In the genomic region with DNA sequence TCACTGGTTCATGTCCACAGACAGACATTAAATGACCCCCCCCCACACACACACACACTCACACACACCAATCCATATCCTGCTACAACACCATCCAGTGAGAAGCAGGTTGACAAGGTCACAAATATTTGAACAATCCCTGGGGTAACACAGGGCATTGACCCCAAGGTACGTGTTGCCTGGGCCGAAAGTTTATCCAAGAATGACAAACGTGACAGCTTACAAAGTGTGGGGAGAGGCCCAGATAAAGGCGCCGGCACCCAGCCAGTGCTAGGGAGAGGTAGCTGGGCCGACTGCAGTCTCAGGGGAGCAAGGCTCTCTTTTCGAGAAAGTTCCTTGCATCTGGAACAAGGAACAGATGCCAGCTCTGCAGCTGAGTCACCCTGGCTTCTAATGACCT, we compare ENCODE assay signal across 14 mouse cellular contexts.
DNase-seq lines count a peak whose midpoint lies in the region; ATAC-seq and TF ChIP-seq lines count a peak whose summit lies in the region.
"Had no signal": no experiment of that assay in that cellular context is flagged by ENCODE, and none has a peak within 500 bp of the region (broad histone marks: within the 10 kb centered on the region; RNA-seq: fewer than 3 reads in every experiment).

No protein-coding gene starts in this region.

- TF ChIP-seq CTCF in intestine, postnatal 0 days (IDR thresholded peaks at IDR 0.05; ENCODE audit: low read depth) = no peak
- TF ChIP-seq CTCF in liver, adult 2 months (IDR thresholded peaks at IDR 0.05; ENCODE audit: low read depth, low read length) = no peak
- no peak for TF ChIP-seq CTCF in stomach, postnatal 0 days (IDR thresholded peaks at IDR 0.05; ENCODE audit: low read depth)

- no peak for TF ChIP-seq POLR2A in liver, adult 2 months (IDR thresholded peaks at IDR 0.05; ENCODE audit: extremely low read depth, insufficient read depth, low read length)

- H3K9ac ChIP-seq in intestine, embryonic 15.5 days = no peak overlapping the region
- H3K9ac ChIP-seq in intestine, postnatal 0 days (ENCODE audit: low read depth, low read length) = no peak overlapping the region
- H3K9ac ChIP-seq in heart, embryonic 13.5 days = no peak overlapping the region
- H3K9ac ChIP-seq in liver, adult 2 months (ENCODE audit: low read depth, low read length) = no peak overlapping the region
- no peak overlapping the region for H3K9ac ChIP-seq in stomach, postnatal 0 days (ENCODE audit: low read length)
- H3K9ac ChIP-seq: midbrain, embryonic 12.5 days; neural tube, embryonic 13.5 days had no signal

- TF ChIP-seq EP300 in stomach, postnatal 0 days (optimal IDR thresholded peaks at IDR 0.05) = no peak

- peak; percentile 69 for ATAC-seq in intestine, embryonic 15.5 days
- no peak for ATAC-seq in intestine, postnatal 0 days
- ATAC-seq in heart, embryonic 13.5 days (ENCODE audit: extremely low read depth, insufficient number of reproducible peaks, low FRiP score, low TSS enrichment) = peak; percentile 19; the same call in 1 of the 2 replicates
- peak; percentile 60; the same call in 1 of the 2 replicates for ATAC-seq in stomach, postnatal 0 days (ENCODE audit: low FRiP score, low TSS enrichment)
- ATAC-seq: hindbrain, embryonic 16.5 days; lung, postnatal 0 days had no signal

- peak; percentile 97 for DNase-seq in liver, adult 2 months (ENCODE audit: extremely low read depth, low read depth, low spot score)
- DNase-seq in stomach, postnatal 0 days (ENCODE audit: low spot score) = peak; percentile 41
- no peak for DNase-seq in T-cell, adult 2 months (ENCODE audit: low spot score)
- DNase-seq in lung, postnatal 36 days = no peak
- DNase-seq in cerebellum, adult 11 months = no peak
- DNase-seq: embryo, embryonic 11 days; thymus, postnatal 25 days had no signal

- H3K27me3 ChIP-seq in intestine, embryonic 15.5 days (replicated peaks) = no peaks in the 10 kb centered on the region
- H3K27me3 ChIP-seq in intestine, postnatal 0 days (replicated peaks; ENCODE audit: control insufficient read depth, insufficient read depth, low read length) = no peaks in the 10 kb centered on the region
- H3K27me3 ChIP-seq in heart, embryonic 13.5 days (replicated peaks) = peaks cover 20% of the 10 kb centered on the region
- no peaks in the 10 kb centered on the region for H3K27me3 ChIP-seq in liver, adult 2 months (ENCODE audit: control insufficient read depth, insufficient read depth, low read length)
- no peaks in the 10 kb centered on the region for H3K27me3 ChIP-seq in stomach, postnatal 0 days (ENCODE audit: control insufficient read depth, insufficient read depth, low read length)
- H3K27me3 ChIP-seq: midbrain, embryonic 12.5 days; neural tube, embryonic 13.5 days had no signal

- H3K9me3 ChIP-seq in intestine, embryonic 15.5 days = no peaks in the 10 kb centered on the region
- H3K9me3 ChIP-seq in intestine, postnatal 0 days (ENCODE audit: control insufficient read depth) = no peaks in the 10 kb centered on the region
- H3K9me3 ChIP-seq in heart, embryonic 13.5 days = no peaks in the 10 kb centered on the region
- H3K9me3 ChIP-seq in stomach, postnatal 0 days (ENCODE audit: control insufficient read depth, low read length) = no peaks in the 10 kb centered on the region
- H3K9me3 ChIP-seq: midbrain, embryonic 12.5 days; neural tube, embryonic 13.5 days had no signal

- no peak overlapping the region for H3K4me2 ChIP-seq in intestine, embryonic 15.5 days (replicated peaks)
- no peak overlapping the region for H3K4me2 ChIP-seq in intestine, postnatal 0 days (replicated peaks; ENCODE audit: low read depth)
- no peak overlapping the region for H3K4me2 ChIP-seq in heart, embryonic 13.5 days
- no peak overlapping the region for H3K4me2 ChIP-seq in stomach, postnatal 0 days (replicated peaks; ENCODE audit: low read depth)
- H3K4me2 ChIP-seq: midbrain, embryonic 12.5 days; neural tube, embryonic 13.5 days had no signal

- H3K4me1 ChIP-seq in intestine, embryonic 15.5 days (replicated peaks) = no peaks in the 10 kb centered on the region
- no peaks in the 10 kb centered on the region for H3K4me1 ChIP-seq in intestine, postnatal 0 days (replicated peaks; ENCODE audit: control insufficient read depth, insufficient read depth, low read length)
- H3K4me1 ChIP-seq in heart, embryonic 13.5 days = peaks cover 11% of the 10 kb centered on the region; the same call in 1 of the 2 replicates
- H3K4me1 ChIP-seq in liver, adult 2 months (ENCODE audit: control insufficient read depth, insufficient read depth, low read length) = peaks cover 11% of the 10 kb centered on the region
- no peaks in the 10 kb centered on the region for H3K4me1 ChIP-seq in stomach, postnatal 0 days (replicated peaks; ENCODE audit: control insufficient read depth, insufficient read depth)
- H3K4me1 ChIP-seq: midbrain, embryonic 12.5 days; neural tube, embryonic 13.5 days had no signal

- H3K36me3 ChIP-seq in intestine, embryonic 15.5 days = no peaks in the 10 kb centered on the region
- H3K36me3 ChIP-seq in intestine, postnatal 0 days (ENCODE audit: control insufficient read depth, insufficient read depth) = no peaks in the 10 kb centered on the region
- H3K36me3 ChIP-seq in heart, embryonic 13.5 days = no peaks in the 10 kb centered on the region
- no peaks in the 10 kb centered on the region for H3K36me3 ChIP-seq in liver, adult 2 months (ENCODE audit: control insufficient read depth, insufficient read depth, low read length)
- no peaks in the 10 kb centered on the region for H3K36me3 ChIP-seq in stomach, postnatal 0 days (ENCODE audit: control insufficient read depth, insufficient read depth, low read length)
- H3K36me3 ChIP-seq: midbrain, embryonic 12.5 days; neural tube, embryonic 13.5 days had no signal

- H3K4me3 ChIP-seq in intestine, embryonic 15.5 days (replicated peaks) = no peak overlapping the region
- H3K4me3 ChIP-seq in intestine, postnatal 0 days (ENCODE audit: low read depth, low read length) = no peak overlapping the region
- no peak overlapping the region for H3K4me3 ChIP-seq in heart, embryonic 13.5 days
- no peak overlapping the region for H3K4me3 ChIP-seq in liver, adult 2 months (ENCODE audit: insufficient read depth, low read depth, low read length)
- no peak overlapping the region for H3K4me3 ChIP-seq in stomach, postnatal 0 days (ENCODE audit: low read depth, low read length)
- H3K4me3 ChIP-seq: midbrain, embryonic 12.5 days; neural tube, embryonic 13.5 days had no signal

- no peak overlapping the region for H3K27ac ChIP-seq in intestine, embryonic 15.5 days
- H3K27ac ChIP-seq in intestine, postnatal 0 days (ENCODE audit: low read depth, low read length) = no peak overlapping the region
- H3K27ac ChIP-seq in heart, embryonic 13.5 days (replicated peaks) = no peak overlapping the region
- H3K27ac ChIP-seq in liver, adult 2 months (replicated peaks; ENCODE audit: insufficient read depth, low read depth, low read length) = peak overlapping the region; percentile 25; the same call in 1 of the 2 replicates
- no peak overlapping the region for H3K27ac ChIP-seq in stomach, postnatal 0 days (replicated peaks)
- H3K27ac ChIP-seq: midbrain, embryonic 12.5 days; neural tube, embryonic 13.5 days had no signal

- H3K79me2 ChIP-seq in liver, adult 2 months (ENCODE audit: control insufficient read depth, insufficient read depth, low read length) = no peaks in the 10 kb centered on the region

- 17% methylated on average over 7 of the region's 7 CpGs for WGBS in intestine, embryonic 15.5 days
- 25% methylated on average over 7 of the region's 7 CpGs for WGBS in intestine, postnatal 0 days
- 10% methylated on average over 7 of the region's 7 CpGs for WGBS in heart, embryonic 13.5 days
- WGBS in liver, adult 2 months = 19% methylated on average over 7 of the region's 7 CpGs
- WGBS in stomach, postnatal 0 days = 15% methylated on average over 7 of the region's 7 CpGs

Comparison
In these comparisons a context has a peak if more than half of its experiments do, and no peak if none do; other contexts are left out.
1. DNase-seq: peak in liver, adult 2 months (single experiment) and stomach, postnatal 0 days (single experiment); none in T-cell, adult 2 months (single experiment), lung, postnatal 36 days (single experiment) and cerebellum, adult 11 months (single experiment).